Mouse (Mus musculus): Measurements from ENCODE around the gene Fndc3b. TPM values are rescaled to one million over a fixed set of nuclear protein-coding genes. Genes with fewer than 3 reads are reported as not detected.

The Fndc3b gene
- polyA plus RNA-seq, 1 experiment from 2014 or later, result 13.3 TPM

- 36% methylated on average over 4 of the region's 4 CpGs for WGBS
- Histone ChIP-seq H3K9me3 (ENCODE audit: control insufficient read depth) (no peaks in the 10 kb centered on the region), H3K27me3 (replicated peaks; ENCODE audit: control insufficient read depth, insufficient read depth, low read length) (no peaks in the 10 kb centered on the region), H3K9ac (ENCODE audit: low read depth, low read length) (no peak overlapping the region), H3K4me3 (ENCODE audit: low read depth, low read length) (no peak overlapping the region), H3K27ac (ENCODE audit: low read depth, low read length) (no peak overlapping the region), H3K4me1 (replicated peaks; ENCODE audit: control insufficient read depth, insufficient read depth, low read length) (no peaks in the 10 kb centered on the region), H3K36me3 (ENCODE audit: control insufficient read depth, insufficient read depth) (peaks cover 11% of the 10 kb centered on the region; the same call in 1 of the 2 replicates), H3K4me2 (replicated peaks; ENCODE audit: low read depth) (no peak overlapping the region)
- no peak for ATAC-seq
- no peak for TF ChIP-seq CTCF (IDR thresholded peaks at IDR 0.05; ENCODE audit: low read depth)
Measured at GRCm38 (mm10) chr3:27559316-27559715, 151.8 kb downstream of the Fndc3b start.

- H3K4me3 ChIP-seq (ENCODE audit: low read depth, low read length), result no peak overlapping the region
- H3K4me1 ChIP-seq (replicated peaks; ENCODE audit: control insufficient read depth, insufficient read depth, low read length), result no peaks in the 10 kb centered on the region
- no peaks in the 10 kb centered on the region for H3K27me3 ChIP-seq (replicated peaks; ENCODE audit: control insufficient read depth, insufficient read depth, low read length)
- no peak for TF ChIP-seq CTCF (IDR thresholded peaks at IDR 0.05; ENCODE audit: low read depth)
- ATAC-seq, result no peak
- H3K9me3 ChIP-seq (ENCODE audit: control insufficient read depth), result no peaks in the 10 kb centered on the region
- no peak overlapping the region for H3K27ac ChIP-seq (ENCODE audit: low read depth, low read length)
- no peak overlapping the region for H3K4me2 ChIP-seq (replicated peaks; ENCODE audit: low read depth)
- H3K9ac ChIP-seq (ENCODE audit: low read depth, low read length), result no peak overlapping the region
- H3K36me3 ChIP-seq (ENCODE audit: control insufficient read depth, insufficient read depth), result peaks cover 11% of the 10 kb centered on the region; the same call in 1 of the 2 replicates
- WGBS, result 74% methylated on average over 4 of the region's 4 CpGs
Measured at GRCm38 (mm10) chr3:27557100-27558004, 153.8 kb downstream of the Fndc3b start.

- no peak for ATAC-seq
- H3K9me3 ChIP-seq (ENCODE audit: control insufficient read depth), result no peaks in the 10 kb centered on the region
- no peak for TF ChIP-seq CTCF (IDR thresholded peaks at IDR 0.05; ENCODE audit: low read depth)
- WGBS, result 79% methylated on average over 3 of the region's 3 CpGs
- no peaks in the 10 kb centered on the region for H3K4me1 ChIP-seq (replicated peaks; ENCODE audit: control insufficient read depth, insufficient read depth, low read length)
- H3K4me2 ChIP-seq (replicated peaks; ENCODE audit: low read depth), result no peak overlapping the region
- no peak overlapping the region for H3K27ac ChIP-seq (ENCODE audit: low read depth, low read length)
- H3K9ac ChIP-seq (ENCODE audit: low read depth, low read length), result no peak overlapping the region
- no peak overlapping the region for H3K4me3 ChIP-seq (ENCODE audit: low read depth, low read length)
- H3K36me3 ChIP-seq (ENCODE audit: control insufficient read depth, insufficient read depth), result peaks cover 11% of the 10 kb centered on the region; the same call in 1 of the 2 replicates
- H3K27me3 ChIP-seq (replicated peaks; ENCODE audit: control insufficient read depth, insufficient read depth, low read length), result no peaks in the 10 kb centered on the region
Measured at GRCm38 (mm10) chr3:27555401-27555940, 155.6 kb downstream of the Fndc3b start.

- Histone ChIP-seq H3K4me2 (replicated peaks; ENCODE audit: low read depth) (no peak overlapping the region), H3K27ac (ENCODE audit: low read depth, low read length) (no peak overlapping the region), H3K9ac (ENCODE audit: low read depth, low read length) (no peak overlapping the region), H3K9me3 (ENCODE audit: control insufficient read depth) (no peaks in the 10 kb centered on the region), H3K36me3 (ENCODE audit: control insufficient read depth, insufficient read depth) (peaks cover 11% of the 10 kb centered on the region; the same call in 1 of the 2 replicates), H3K4me1 (replicated peaks; ENCODE audit: control insufficient read depth, insufficient read depth, low read length) (no peaks in the 10 kb centered on the region), H3K27me3 (replicated peaks; ENCODE audit: control insufficient read depth, insufficient read depth, low read length) (no peaks in the 10 kb centered on the region), H3K4me3 (ENCODE audit: low read depth, low read length) (no peak overlapping the region)
- TF ChIP-seq CTCF (IDR thresholded peaks at IDR 0.05; ENCODE audit: low read depth), result no peak
- no peak for ATAC-seq
- WGBS, result 86% methylated on average over 3 of the region's 3 CpGs
Measured at GRCm38 (mm10) chr3:27554325-27554724, 156.8 kb downstream of the Fndc3b start.

- Histone ChIP-seq H3K36me3 (ENCODE audit: control insufficient read depth, insufficient read depth) (peaks cover 11% of the 10 kb centered on the region; the same call in 1 of the 2 replicates), H3K27ac (ENCODE audit: low read depth, low read length) (no peak overlapping the region; the same call in 1 of the 2 replicates), H3K4me1 (replicated peaks; ENCODE audit: control insufficient read depth, insufficient read depth, low read length) (no peaks in the 10 kb centered on the region), H3K27me3 (replicated peaks; ENCODE audit: control insufficient read depth, insufficient read depth, low read length) (no peaks in the 10 kb centered on the region), H3K4me2 (replicated peaks; ENCODE audit: low read depth) (no peak overlapping the region), H3K9me3 (ENCODE audit: control insufficient read depth) (no peaks in the 10 kb centered on the region), H3K4me3 (ENCODE audit: low read depth, low read length) (no peak overlapping the region), H3K9ac (ENCODE audit: low read depth, low read length) (no peak overlapping the region)
- ATAC-seq, result no peak
- WGBS, result 78% methylated on average over 3 of the region's 3 CpGs
- no peak for TF ChIP-seq CTCF (IDR thresholded peaks at IDR 0.05; ENCODE audit: low read depth)
Measured at GRCm38 (mm10) chr3:27553781-27554180, 157.3 kb downstream of the Fndc3b start.

GRCm38 (mm10) chr3:27551005-27551404 lies 160.1 kb downstream of the Fndc3b start:
- 90% methylated on average over 3 of the region's 3 CpGs for WGBS

More at GRCm38 (mm10) chr3:27551005-27551404, 160.1 kb downstream of the Fndc3b start:
- no peak for ATAC-seq
- H3K27ac ChIP-seq (ENCODE audit: low read depth, low read length), result no peak overlapping the region
- no peaks in the 10 kb centered on the region for H3K27me3 ChIP-seq (replicated peaks; ENCODE audit: control insufficient read depth, insufficient read depth, low read length)
- no peak overlapping the region for H3K9ac ChIP-seq (ENCODE audit: low read depth, low read length)
- peaks cover 10% of the 10 kb centered on the region; the same call in 1 of the 2 replicates for H3K36me3 ChIP-seq (ENCODE audit: control insufficient read depth, insufficient read depth)
- H3K4me1 ChIP-seq (replicated peaks; ENCODE audit: control insufficient read depth, insufficient read depth, low read length), result no peaks in the 10 kb centered on the region
- no peak for TF ChIP-seq CTCF (IDR thresholded peaks at IDR 0.05; ENCODE audit: low read depth)
- no peak overlapping the region for H3K4me2 ChIP-seq (replicated peaks; ENCODE audit: low read depth)
- no peaks in the 10 kb centered on the region for H3K9me3 ChIP-seq (ENCODE audit: control insufficient read depth)
- no peak overlapping the region for H3K4me3 ChIP-seq (ENCODE audit: low read depth, low read length)
